Mouse (Mus musculus): ENCODE results near the gene Atg7. TPM values are rescaled to one million over a fixed set of nuclear protein-coding genes. Genes with fewer than 3 reads are reported as not detected.

The Atg7 gene
- polyA plus RNA-seq, 1 experiment from 2014 or later, result 17.7 TPM

GRCm38 (mm10) chr6:114719665-114720064 lies 76.8 kb downstream of the Atg7 start:
- no peaks in the 10 kb centered on the region for H3K36me3 ChIP-seq (replicated peaks)
- H3K9ac ChIP-seq, result no peak overlapping the region
- no peaks in the 10 kb centered on the region for H3K27me3 ChIP-seq (replicated peaks)
- H3K4me2 ChIP-seq, result no peak overlapping the region
- 83% methylated on average over 8 of the region's 8 CpGs for WGBS
- H3K27ac ChIP-seq, result no peak overlapping the region
- no peak for ATAC-seq (replicated peaks)
- H3K4me1 ChIP-seq, result peaks cover 16% of the 10 kb centered on the region
- no peak overlapping the region for H3K4me3 ChIP-seq
- H3K9me3 ChIP-seq, result no peaks in the 10 kb centered on the region

DNA sequence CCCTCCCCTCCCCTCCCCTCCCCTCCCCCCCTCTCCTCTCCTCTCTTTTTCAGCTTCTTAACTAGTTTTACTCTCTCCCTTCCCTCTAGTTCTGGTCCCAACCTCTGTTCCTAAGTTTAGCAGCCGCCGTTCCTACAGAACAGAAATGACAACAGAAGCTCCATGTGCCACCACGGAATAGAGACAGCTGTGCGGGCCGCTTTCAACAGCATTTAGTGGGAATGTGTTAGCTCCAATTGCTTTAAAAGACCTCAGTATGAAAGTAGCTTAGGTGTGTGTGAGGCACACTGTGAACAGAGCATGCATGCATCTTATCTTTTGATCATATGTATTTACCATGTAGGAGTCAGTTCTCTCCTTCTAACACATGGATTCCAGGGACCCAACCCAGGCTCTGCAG lies 79.1 kb downstream of the Atg7 start:
- WGBS, result 89% methylated on average over 5 of the region's 5 CpGs
- Histone ChIP-seq H3K4me1 (peaks cover 22% of the 10 kb centered on the region), H3K4me3 (no peak overlapping the region), H3K9me3 (no peaks in the 10 kb centered on the region), H3K27ac (no peak overlapping the region), H3K9ac (no peak overlapping the region), H3K4me2 (no peak overlapping the region), H3K27me3 (replicated peaks) (no peaks in the 10 kb centered on the region), H3K36me3 (replicated peaks) (no peaks in the 10 kb centered on the region)
- ATAC-seq (replicated peaks), result no peak

- Histone ChIP-seq H3K9ac (no peak overlapping the region), H3K27me3 (replicated peaks) (no peaks in the 10 kb centered on the region), H3K9me3 (no peaks in the 10 kb centered on the region), H3K27ac (no peak overlapping the region), H3K4me2 (no peak overlapping the region), H3K36me3 (replicated peaks) (no peaks in the 10 kb centered on the region), H3K4me1 (peaks cover 22% of the 10 kb centered on the region), H3K4me3 (no peak overlapping the region)
- peak; percentile 84 for ATAC-seq (replicated peaks)
- WGBS, result 24% methylated on average over 9 of the region's 9 CpGs
These were observed 81.0 kb downstream of the Atg7 start for GRCm38 (mm10) chr6:114723925-114724324.

GRCm38 (mm10) chr6:114724351-114724750 lies 81.5 kb downstream of the Atg7 start:
- H3K27ac ChIP-seq, result no peak overlapping the region
- no peak overlapping the region for H3K4me2 ChIP-seq
- no peaks in the 10 kb centered on the region for H3K27me3 ChIP-seq (replicated peaks)
- H3K9ac ChIP-seq, result no peak overlapping the region
- H3K9me3 ChIP-seq, result no peaks in the 10 kb centered on the region
- H3K36me3 ChIP-seq (replicated peaks), result no peaks in the 10 kb centered on the region
- ATAC-seq (replicated peaks), result 0 out of 2 replicates have a peak, but pooled peaks have one; percentile 28
- peaks cover 19% of the 10 kb centered on the region for H3K4me1 ChIP-seq
- WGBS, result 85% methylated on average over 7 of the region's 7 CpGs
- no peak overlapping the region for H3K4me3 ChIP-seq

GRCm38 (mm10) chr6:114725147-114725575 lies 82.3 kb downstream of the Atg7 start:
- no peak overlapping the region for H3K4me2 ChIP-seq
- no peak overlapping the region for H3K4me3 ChIP-seq
- H3K27ac ChIP-seq, result peak overlapping the region; percentile 18; the same call in 1 of the 2 replicates
- H3K36me3 ChIP-seq (replicated peaks), result no peaks in the 10 kb centered on the region
- no peak overlapping the region for H3K9ac ChIP-seq
- H3K9me3 ChIP-seq, result no peaks in the 10 kb centered on the region
- WGBS, result 56% methylated on average over 8 of the region's 8 CpGs
- no peak for ATAC-seq (replicated peaks)
- H3K27me3 ChIP-seq (replicated peaks), result no peaks in the 10 kb centered on the region
- H3K4me1 ChIP-seq, result peaks cover 18% of the 10 kb centered on the region

DNA sequence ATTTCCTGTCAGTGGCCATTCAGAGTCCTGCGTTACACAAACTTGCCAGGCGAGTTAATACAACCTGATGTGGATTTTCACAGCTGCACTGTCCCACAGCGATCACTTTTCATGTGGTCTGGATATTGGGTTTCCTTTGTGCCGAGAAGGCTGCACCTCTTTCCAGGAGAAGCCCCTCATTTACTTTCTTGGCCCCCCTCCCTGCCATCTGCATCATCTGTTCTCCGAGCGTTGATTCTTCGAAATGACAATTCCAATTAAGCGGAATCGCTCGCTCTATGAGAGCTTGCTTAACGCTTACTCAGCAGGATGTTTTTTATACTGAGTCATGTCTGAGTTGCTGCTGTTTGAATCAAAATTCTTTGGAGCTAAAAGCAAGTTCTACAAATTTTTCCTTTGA lies 83.8 kb downstream of the Atg7 start:
- no peak overlapping the region for H3K9ac ChIP-seq
- H3K9me3 ChIP-seq, result no peaks in the 10 kb centered on the region
- ATAC-seq (replicated peaks), result no peak
- no peaks in the 10 kb centered on the region for H3K36me3 ChIP-seq (replicated peaks)
- no peak overlapping the region for H3K4me3 ChIP-seq
- no peaks in the 10 kb centered on the region for H3K27me3 ChIP-seq (replicated peaks)
- 34% methylated on average over 11 of the region's 11 CpGs for WGBS
- H3K4me1 ChIP-seq, result peaks cover 18% of the 10 kb centered on the region
- no peak overlapping the region for H3K27ac ChIP-seq
- H3K4me2 ChIP-seq, result no peak overlapping the region

DNA sequence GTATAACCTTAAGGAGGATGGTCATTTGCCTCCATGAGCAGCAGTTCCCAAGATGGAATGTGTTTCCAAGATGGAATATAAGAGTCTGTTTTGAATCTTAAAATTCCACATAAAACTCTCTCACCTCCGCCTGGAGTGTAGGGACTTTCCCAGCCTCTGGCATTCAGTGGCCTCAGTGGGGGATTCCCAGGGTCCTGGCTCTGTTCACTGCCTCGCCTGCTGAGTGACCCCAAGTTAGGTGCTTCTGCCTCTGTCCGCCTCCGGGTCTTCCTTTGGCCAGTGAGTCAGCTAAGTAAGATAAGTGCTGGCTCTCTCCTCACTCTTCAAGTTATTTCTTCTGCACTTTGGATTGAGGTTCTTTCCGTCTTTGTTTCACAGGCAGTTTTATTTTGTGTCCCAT lies 90.3 kb downstream of the Atg7 start:
- WGBS, result 77% methylated on average over 5 of the region's 5 CpGs

GRCm38 (mm10) chr6:114733681-114734080 lies 90.8 kb downstream of the Atg7 start:
- no peak for ATAC-seq (replicated peaks)
- H3K9me3 ChIP-seq, result no peaks in the 10 kb centered on the region
- WGBS, result 79% methylated on average over 3 of the region's 3 CpGs

More for the DNA sequence above, 90.3 kb downstream of the Atg7 start:
- Histone ChIP-seq H3K27ac (no peak overlapping the region), H3K4me2 (no peak overlapping the region), H3K9ac (no peak overlapping the region), H3K4me1 (0 out of 2 replicates have a peak, but pooled peaks cover 3% of the 10 kb centered on the region), H3K27me3 (replicated peaks) (no peaks in the 10 kb centered on the region), H3K4me3 (no peak overlapping the region), H3K9me3 (no peaks in the 10 kb centered on the region), H3K36me3 (replicated peaks) (no peaks in the 10 kb centered on the region)
- no peak for ATAC-seq (replicated peaks)

DNA sequence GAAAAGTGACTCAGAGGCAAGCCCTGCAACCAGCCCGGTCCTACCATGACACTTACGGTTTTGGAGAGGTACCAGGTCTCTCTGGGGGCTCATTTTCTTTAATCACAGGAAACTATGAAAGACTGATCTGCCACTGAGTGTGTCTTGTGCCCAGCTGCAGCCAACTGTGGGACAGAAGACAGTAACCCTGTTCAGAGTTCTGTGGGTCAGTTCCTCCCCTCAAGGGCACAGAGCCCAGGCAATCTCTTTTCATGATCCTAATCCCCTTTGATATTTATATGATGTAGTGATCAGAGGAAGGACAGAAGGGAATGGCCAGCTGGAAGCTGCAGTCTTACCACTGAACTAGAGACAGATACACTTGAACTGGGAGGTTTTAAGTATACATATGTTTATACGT lies 92.2 kb downstream of the Atg7 start:
- 82% methylated on average over 3 of the region's 3 CpGs for WGBS
- Histone ChIP-seq H3K27ac (no peak overlapping the region), H3K4me1 (peaks cover 8% of the 10 kb centered on the region), H3K4me2 (no peak overlapping the region), H3K4me3 (no peak overlapping the region), H3K9me3 (no peaks in the 10 kb centered on the region), H3K9ac (no peak overlapping the region), H3K27me3 (replicated peaks) (no peaks in the 10 kb centered on the region), H3K36me3 (replicated peaks) (no peaks in the 10 kb centered on the region)
- ATAC-seq (replicated peaks), result no peak

More at GRCm38 (mm10) chr6:114733681-114734080, 90.8 kb downstream of the Atg7 start:
- Histone ChIP-seq H3K4me1 (peaks cover 8% of the 10 kb centered on the region), H3K4me2 (no peak overlapping the region), H3K4me3 (no peak overlapping the region), H3K9ac (no peak overlapping the region), H3K27me3 (replicated peaks) (no peaks in the 10 kb centered on the region), H3K36me3 (replicated peaks) (no peaks in the 10 kb centered on the region), H3K27ac (no peak overlapping the region)

GRCm38 (mm10) chr6:114736355-114736754 lies 93.5 kb downstream of the Atg7 start:
- Histone ChIP-seq H3K4me3 (no peak overlapping the region), H3K4me2 (no peak overlapping the region), H3K36me3 (replicated peaks) (no peaks in the 10 kb centered on the region), H3K27me3 (replicated peaks) (no peaks in the 10 kb centered on the region), H3K9me3 (no peaks in the 10 kb centered on the region), H3K9ac (no peak overlapping the region), H3K4me1 (peaks cover 8% of the 10 kb centered on the region), H3K27ac (no peak overlapping the region)
- no peak for ATAC-seq (replicated peaks)
- 89% methylated on average over 9 of the region's 9 CpGs for WGBS

- Histone ChIP-seq H3K27ac (no peak overlapping the region), H3K4me2 (no peak overlapping the region), H3K9ac (no peak overlapping the region), H3K36me3 (replicated peaks) (no peaks in the 10 kb centered on the region), H3K4me3 (no peak overlapping the region), H3K4me1 (peaks cover 8% of the 10 kb centered on the region), H3K27me3 (replicated peaks) (no peaks in the 10 kb centered on the region), H3K9me3 (no peaks in the 10 kb centered on the region)
- 81% methylated on average over 11 of the region's 11 CpGs for WGBS
- ATAC-seq (replicated peaks), result no peak
These were observed 94.3 kb downstream of the Atg7 start for GRCm38 (mm10) chr6:114737181-114737580.

- 11% methylated on average over 44 of the region's 46 CpGs for WGBS
These were observed 95.2 kb downstream of the Atg7 start for GRCm38 (mm10) chr6:114737931-114738759.

DNA sequence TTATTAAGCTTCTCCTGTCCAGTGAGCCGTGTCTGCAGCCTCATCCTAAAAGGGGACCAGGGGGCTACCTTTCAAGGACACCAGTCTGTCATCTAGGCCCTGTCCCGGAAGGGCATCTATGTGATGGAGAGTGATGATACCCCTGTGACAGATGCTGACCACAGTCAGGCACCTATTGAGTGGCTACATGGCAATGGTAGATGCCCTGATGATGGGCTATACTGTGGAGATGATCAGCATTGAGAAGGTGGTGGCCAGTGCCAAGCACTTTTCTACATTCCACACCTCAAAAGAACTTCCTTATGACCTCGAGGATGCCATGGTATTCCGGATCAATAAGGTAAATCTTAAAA lies 95.8 kb downstream of the Atg7 start:
- peak overlapping the region; percentile 54 for H3K4me2 ChIP-seq
- H3K9ac ChIP-seq, result peak overlapping the region; percentile 50; the same call in 1 of the 2 replicates
- H3K27ac ChIP-seq, result no peak overlapping the region
- peak overlapping the region; percentile 29; the same call in 1 of the 2 replicates for H3K4me3 ChIP-seq
- no peaks in the 10 kb centered on the region for H3K27me3 ChIP-seq (replicated peaks)
- peak; percentile 52 for ATAC-seq (replicated peaks)
- H3K36me3 ChIP-seq (replicated peaks), result no peaks in the 10 kb centered on the region
- peaks cover 8% of the 10 kb centered on the region for H3K4me1 ChIP-seq
- whole genome bisulfite sequencing, result 76% methylated on average over 4 of the region's 4 CpGs
- H3K9me3 ChIP-seq, result no peaks in the 10 kb centered on the region

More at GRCm38 (mm10) chr6:114737931-114738759, 95.2 kb downstream of the Atg7 start:
- Histone ChIP-seq H3K4me2 (peak overlapping the region; percentile 54), H3K4me3 (peak overlapping the region; percentile 29), H3K9me3 (no peaks in the 10 kb centered on the region), H3K9ac (peak overlapping the region; percentile 50), H3K4me1 (peaks cover 8% of the 10 kb centered on the region), H3K27me3 (replicated peaks) (no peaks in the 10 kb centered on the region), H3K27ac (no peak overlapping the region), H3K36me3 (replicated peaks) (no peaks in the 10 kb centered on the region)
- peak; percentile 75 for ATAC-seq (replicated peaks)
